In genomic region chr10:98962092-98962491, GRCm38 (mm10) we compare ENCODE assay signal across 14 mouse cellular contexts. TPM values are rescaled to one million over a fixed set of nuclear protein-coding genes. Genes with fewer than 3 reads are reported as not detected.
DNase-seq lines count a peak whose midpoint lies in the region; ATAC-seq and TF ChIP-seq lines count a peak whose summit lies in the region.
"Had no signal": no experiment of that assay in that cellular context is flagged by ENCODE, and none has a peak within 500 bp of the region (broad histone marks: within the 10 kb centered on the region; RNA-seq: fewer than 3 reads in every experiment).

No protein-coding gene starts in this region.

- no peaks in the 10 kb centered on the region for H3K27me3 ChIP-seq in G1E (ENCODE audit: insufficient read depth, low read length)
- H3K27me3 ChIP-seq in embryonic facial prominence, embryonic 14.5 days (replicated peaks; ENCODE audit: control insufficient read depth, insufficient read depth, low read length) = no peaks in the 10 kb centered on the region
- no peaks in the 10 kb centered on the region for H3K27me3 ChIP-seq in liver, postnatal 0 days (ENCODE audit: insufficient read depth, low read length)
- H3K27me3 ChIP-seq: hindbrain, embryonic 13.5 days had no signal

- ATAC-seq in G1E (ENCODE audit: extremely low read depth, insufficient number of reproducible peaks, low FRiP score, poor library complexity, severe bottlenecking) = peak; percentile 55
- no peak for ATAC-seq in embryonic facial prominence, embryonic 14.5 days (ENCODE audit: low read depth)
- ATAC-seq in liver, postnatal 0 days = peak; percentile 29; the same call in 1 of the 2 replicates
- ATAC-seq in monocyte, adult 5-6 weeks (replicated peaks; ENCODE audit: insufficient number of reproducible peaks, low FRiP score, low TSS enrichment, poor library complexity, severe bottlenecking) = no peak

- 44% methylated on average over 8 of the region's 8 CpGs for WGBS in embryonic facial prominence, embryonic 14.5 days
- 72% methylated on average over 8 of the region's 8 CpGs for WGBS in liver, postnatal 0 days (ENCODE audit: insufficient replicate concordance)

- no peak for TF ChIP-seq CTCF in layer of hippocampus, adult 2 months (conservative IDR thresholded peaks at IDR 0.05)
- TF ChIP-seq CTCF in G1E (IDR thresholded peaks at IDR 0.05; ENCODE audit: low read depth, low read length) = no peak
- no peak for TF ChIP-seq CTCF in liver, postnatal 0 days (IDR thresholded peaks at IDR 0.05; ENCODE audit: low read depth)

- peak overlapping the region; percentile 77 for H3K27ac ChIP-seq in layer of hippocampus, adult 2 months
- H3K27ac ChIP-seq in embryonic facial prominence, embryonic 14.5 days (replicated peaks; ENCODE audit: low read depth, low read length) = no peak overlapping the region
- no peak overlapping the region for H3K27ac ChIP-seq in liver, postnatal 0 days (ENCODE audit: low read depth)
- H3K27ac ChIP-seq: hindbrain, embryonic 13.5 days had no signal

- H3K36me3 ChIP-seq in G1E (replicated peaks) = peaks cover 22% of the 10 kb centered on the region
- H3K36me3 ChIP-seq in embryonic facial prominence, embryonic 14.5 days (ENCODE audit: control insufficient read depth, insufficient read depth, low read length) = no peaks in the 10 kb centered on the region
- no peaks in the 10 kb centered on the region for H3K36me3 ChIP-seq in liver, postnatal 0 days (replicated peaks; ENCODE audit: insufficient read depth, low read length)
- H3K36me3 ChIP-seq: hindbrain, embryonic 13.5 days had no signal

- H3K9ac ChIP-seq in embryonic facial prominence, embryonic 14.5 days (ENCODE audit: low read depth, low read length) = no peak overlapping the region
- no peak overlapping the region for H3K9ac ChIP-seq in liver, postnatal 0 days (replicated peaks)
- H3K9ac ChIP-seq: hindbrain, embryonic 13.5 days had no signal

- no peak for DNase-seq in layer of hippocampus, adult 2 months (ENCODE audit: low spot score in 2 of 2)
- DNase-seq in layer of hippocampus, postnatal 14 days (ENCODE audit: low spot score in 2 of 2) = no peak
- DNase-seq in G1E (ENCODE audit: low spot score) = peak; percentile 40
- peak; percentile 56 for DNase-seq in embryonic facial prominence, embryonic 14.5 days (ENCODE audit: low spot score)
- no peak for DNase-seq in liver, postnatal 0 days
- DNase-seq in thymus, postnatal 10 days (ENCODE audit: low spot score in 2 of 2) = no peak
- DNase-seq in kidney, postnatal 4 days = no peak
- DNase-seq: adrenal gland, postnatal 10 days; cerebellum, adult 9-10 months; heart, adult 18-20 months; kidney, postnatal 25 days; lung, adult 18-20 months had no signal

- no peaks in the 10 kb centered on the region for H3K9me3 ChIP-seq in G1E (replicated peaks)
- no peaks in the 10 kb centered on the region for H3K9me3 ChIP-seq in embryonic facial prominence, embryonic 14.5 days (ENCODE audit: control insufficient read depth, low read length)
- H3K9me3 ChIP-seq in liver, postnatal 0 days (ENCODE audit: low read length) = no peaks in the 10 kb centered on the region
- H3K9me3 ChIP-seq: hindbrain, embryonic 13.5 days had no signal

- no peak overlapping the region for H3K4me2 ChIP-seq in embryonic facial prominence, embryonic 14.5 days (ENCODE audit: low read depth, low read length)
- peak overlapping the region; percentile 42 for H3K4me2 ChIP-seq in liver, postnatal 0 days (ENCODE audit: low read depth, low read length)
- H3K4me2 ChIP-seq: hindbrain, embryonic 13.5 days had no signal

- peaks cover 66% of the 10 kb centered on the region for H3K4me1 ChIP-seq in G1E (ENCODE audit: insufficient read depth, low read depth, low read length)
- H3K4me1 ChIP-seq in embryonic facial prominence, embryonic 14.5 days (ENCODE audit: control insufficient read depth, insufficient read depth, low read length) = peaks cover 24% of the 10 kb centered on the region
- H3K4me1 ChIP-seq in liver, postnatal 0 days (ENCODE audit: insufficient read depth) = peaks cover 21% of the 10 kb centered on the region
- H3K4me1 ChIP-seq: hindbrain, embryonic 13.5 days had no signal

- H3K4me3 ChIP-seq in layer of hippocampus, adult 2 months = peak overlapping the region; percentile 9; the same call in 1 of the 2 replicates
- H3K4me3 ChIP-seq in G1E (ENCODE audit: low read depth, low read length) = no peak overlapping the region
- H3K4me3 ChIP-seq in embryonic facial prominence, embryonic 14.5 days (ENCODE audit: low read depth, low read length) = no peak overlapping the region
- H3K4me3 ChIP-seq in liver, postnatal 0 days (ENCODE audit: low read depth, low read length) = no peak overlapping the region
- H3K4me3 ChIP-seq: hindbrain, embryonic 13.5 days had no signal

- no peak for TF ChIP-seq EP300 in liver, postnatal 0 days (IDR thresholded peaks at IDR 0.05; ENCODE audit: low read depth)

RNA-seq across cellular contexts. Expression of gene Atp2b1, which starts 47.9 kb away (rescaled TPM):
- total RNA-seq in layer of hippocampus, adult 2 months (2021) = 1,000 to 10,000 TPM; 1,026 to 1,053 TPM
- 1,000 to 10,000 TPM in 1 of 2 experiments, 100 to 1,000 TPM in 1; 996 to 1,053 TPM for total RNA-seq in layer of hippocampus, postnatal 14 days (2021)
- 118 and 160 TPM in 2 replicates for total RNA-seq in G1E (2014; fragmentation: Nextera tagmentation)
- 55.4 and 65.1 TPM in 2 replicates for total RNA-seq in G1E (2017)
- 18.1 and 18.5 TPM in 2 replicates for polyA plus RNA-seq in G1E (2012)
- polyA plus RNA-seq in embryonic facial prominence, embryonic 14.5 days (2014; fragmentation: Nextera tagmentation; extraction: Ambion mirVana) = 105 and 121 TPM in 2 replicates
- 33.3 and 37.0 TPM in 2 replicates for polyA plus RNA-seq in liver, postnatal 0 days (2015; fragmentation: Nextera tagmentation; extraction: Ambion mirVana)
- 167 to 305 TPM (median 212 TPM) in 3 replicates for total RNA-seq in monocyte, adult 5-6 weeks (2017)

Comparison
In these comparisons a context has a peak if more than half of its experiments do, and no peak if none do; other contexts are left out.
1. DNase-seq: peak in G1E (single experiment) and embryonic facial prominence, embryonic 14.5 days (single experiment); none in layer of hippocampus, adult 2 months (0 of 2), layer of hippocampus, postnatal 14 days (0 of 2), liver, postnatal 0 days (single experiment), thymus, postnatal 10 days (0 of 2) and kidney, postnatal 4 days (0 of 2).
2. ATAC-seq: peak in G1E (single experiment) and liver, postnatal 0 days (single experiment); none in embryonic facial prominence, embryonic 14.5 days (single experiment) and monocyte, adult 5-6 weeks (single experiment).